Mouse (Mus musculus) spleen, adult 2 months (tissue): ENCODE data around the gene Npas1. TPM values are rescaled to one million over a fixed set of nuclear protein-coding genes. Genes with fewer than 3 reads are reported as not detected.

Experiments
- DNase-seq, 2 experiments: peaks; one replicate each; pipeline versions ENCODE4 v3.0.0 to v3.0.0-alpha.2; 2012 to 2021; ENCODE audit warnings: low spot score in 2 of 2, low read depth in 1 of 2
- H3K27ac ChIP-seq: fragments of 200-500 bp; 2 replicates; pipeline ENCODE4 v1.5.1; 2012; ENCODE audit warnings: low read length, inconsistent platforms; ENCODE audit not compliant: insufficient read depth
- H3K27me3 ChIP-seq: fragments of 200-500 bp; 2 replicates; pipeline ENCODE4 v1.6.1; 2012; ENCODE audit warnings: mild to moderate bottlenecking, moderate library complexity, low read length, inconsistent platforms; ENCODE audit not compliant: control insufficient read depth, insufficient read depth
- H3K36me3 ChIP-seq: fragments of 200-500 bp; 2 replicates; pipeline ENCODE4 v1.6.1; 2012; ENCODE audit warnings: mild to moderate bottlenecking, low read length, inconsistent platforms; ENCODE audit not compliant: control insufficient read depth, insufficient read depth
- H3K4me1 ChIP-seq: fragments of 200-500 bp; 2 replicates; pipeline ENCODE4 v1.6.1; 2011; ENCODE audit warnings: inconsistent platforms; ENCODE audit not compliant: control insufficient read depth, insufficient read depth, insufficient read length
- H3K4me3 ChIP-seq: fragments of 200-500 bp; 2 replicates; pipeline ENCODE4 v1.5.1; 2011; ENCODE audit warnings: mild to moderate bottlenecking, inconsistent platforms; ENCODE audit not compliant: insufficient read depth, insufficient read length; ENCODE audit errors: extremely low read depth
- CTCF ChIP-seq: fragments of 200-500 bp; IDR thresholded peaks from 2 replicates; pipeline ENCODE4 v1.5.1; 2011; ENCODE audit warnings: mild to moderate bottlenecking, inconsistent platforms; ENCODE audit not compliant: insufficient read depth, insufficient read length, insufficient replicate concordance; ENCODE audit errors: extremely low read depth
- POLR2A ChIP-seq: fragments of 200-500 bp; IDR thresholded peaks from 2 replicates; pipeline ENCODE4 v1.6.1; 2011; ENCODE audit warnings: low read depth, low read length, inconsistent platforms
- WGBS: fragments of 180-500 bp; shearing (Covaris S2); methylation state at CpG from one replicate; pipeline ENCODE4 v1.1.7; 2018; 5-methylcytosine and 5-hydroxymethylcytosine counted together
- polyA plus RNA-seq: library from polyadenylated mRNA; depleted of rRNA; stranded (reverse); fragments of >200 nt; gene quantifications from 2 replicates; pipeline ENCODE4 v1.2.3, GENCODE M21; 2012

Npas1 gene
- polyA plus RNA-seq, 1 experiment, result not detected

- 91% methylated on average over 6 of the region's 6 CpGs for WGBS
- TF ChIP-seq CTCF (no peak), POLR2A (no peak)
- no peak for DNase-seq
- peaks cover 13% of the 10 kb centered on the region for H3K36me3 ChIP-seq
- H3K4me3 ChIP-seq, result no peak overlapping the region
- H3K27me3 ChIP-seq, result no peaks in the 10 kb centered on the region
- no peak overlapping the region for H3K27ac ChIP-seq
- peaks cover 4% of the 10 kb centered on the region; the same call in 1 of the 2 replicates for H3K4me1 ChIP-seq
Measured at GRCm38 (mm10) chr7:16451656-16452055, 25.9 kb downstream of the Npas1 start.

GRCm38 (mm10) chr7:16441241-16441640 lies 36.3 kb downstream of the Npas1 start:
- Histone ChIP-seq H3K4me1 (no peaks in the 10 kb centered on the region), H3K27ac (no peak overlapping the region), H3K4me3 (no peak overlapping the region), H3K36me3 (peaks cover under 1% of the 10 kb centered on the region; the same call in 1 of the 2 replicates), H3K27me3 (no peaks in the 10 kb centered on the region)
- DNase-seq, result no peak
- TF ChIP-seq CTCF (peak; percentile 7; the same call in 1 of the 2 replicates), POLR2A (no peak)

- no peak for DNase-seq
- WGBS, result 92% methylated on average over 9 of the region's 9 CpGs
- no peak for TF ChIP-seq CTCF
- H3K27me3 ChIP-seq, result no peaks in the 10 kb centered on the region
- H3K4me1 ChIP-seq, result no peaks in the 10 kb centered on the region
- peaks cover 45% of the 10 kb centered on the region for H3K36me3 ChIP-seq
- no peak overlapping the region for H3K4me3 ChIP-seq
- H3K27ac ChIP-seq, result no peak overlapping the region
Measured at GRCm38 (mm10) chr7:16435088-16435487, 42.4 kb downstream of the Npas1 start.

- TF ChIP-seq CTCF, result no peak
- TF ChIP-seq POLR2A, result no peak
- peaks cover 59% of the 10 kb centered on the region for H3K36me3 ChIP-seq
- H3K27ac ChIP-seq, result no peak overlapping the region
- no peaks in the 10 kb centered on the region for H3K4me1 ChIP-seq
- no peak for DNase-seq
- WGBS, result 94% methylated on average over 3 of the region's 3 CpGs
- H3K27me3 ChIP-seq, result no peaks in the 10 kb centered on the region
- no peak overlapping the region for H3K4me3 ChIP-seq
Measured at GRCm38 (mm10) chr7:16433352-16433971, 44.1 kb downstream of the Npas1 start.

- peak; percentile 93 for TF ChIP-seq CTCF
- TF ChIP-seq POLR2A, result no peak
- Histone ChIP-seq H3K27me3 (no peaks in the 10 kb centered on the region), H3K36me3 (peaks cover 56% of the 10 kb centered on the region), H3K4me1 (no peaks in the 10 kb centered on the region), H3K27ac (no peak overlapping the region), H3K4me3 (no peak overlapping the region)
- peak; percentile 21 to 81 for DNase-seq
- 68% methylated on average over 4 of the region's 4 CpGs for WGBS
Measured at GRCm38 (mm10) chr7:16426129-16426729, 51.3 kb downstream of the Npas1 start.

GRCm38 (mm10) chr7:16425721-16426120 lies 51.8 kb downstream of the Npas1 start:
- Histone ChIP-seq H3K4me3 (no peak overlapping the region), H3K4me1 (no peaks in the 10 kb centered on the region), H3K36me3 (peaks cover 59% of the 10 kb centered on the region), H3K27ac (no peak overlapping the region), H3K27me3 (no peaks in the 10 kb centered on the region)
- 90% methylated on average over 10 of the region's 10 CpGs for WGBS
- no peak for DNase-seq
- TF ChIP-seq POLR2A, result no peak
- no peak for TF ChIP-seq CTCF

GRCm38 (mm10) chr7:16423731-16424130 lies 53.8 kb downstream of the Npas1 start:
- Histone ChIP-seq H3K4me1 (no peaks in the 10 kb centered on the region), H3K4me3 (no peak overlapping the region), H3K36me3 (peaks cover 53% of the 10 kb centered on the region), H3K27ac (no peak overlapping the region), H3K27me3 (no peaks in the 10 kb centered on the region)
- WGBS, result 96% methylated on average over 9 of the region's 9 CpGs
- DNase-seq, result no peak
- TF ChIP-seq POLR2A (no peak), CTCF (no peak)
